Mouse (Mus musculus) megakaryocyte-erythroid progenitor cell, adult 5-6 weeks (primary cell): ENCODE measurements around the gene Adm. TPM values are rescaled to one million over a fixed set of nuclear protein-coding genes. Genes with fewer than 3 reads are reported as not detected.
A peak's percentile ranks its signal among the peaks of the same experiment; 100 is the strongest.
"Not testable (repeated sequence)": the region's sequence is repeated elsewhere in the genome, so short reads cannot be mapped to it uniquely, and the experiment has no call there.

Source experiments
- ATAC-seq: replicated peaks from 2 replicates; pipeline ENCODE4 v1.8.0; 2016; ENCODE audit warnings: mild to moderate bottlenecking, inconsistent platforms; ENCODE audit not compliant: severe bottlenecking, poor library complexity, low FRiP score, low TSS enrichment
- total RNA-seq, 2 experiments: library from RNA; stranded (forward) in 1 of 2; stranded (reverse) in 1 of 2; fragments of 200-1000, 215-1000 nt in 1 of 2; fragments of >200 nt in 1 of 2; fragmentation: Nextera tagmentation in 1 of 2; gene quantifications; 2 replicates each; pipeline ENCODE4 v1.2.3; 2014 to 2017

The Adm gene
- total RNA-seq, 2 experiments from 2014 or later, result not detected

GRCm38 (mm10) chr7:110627099-110627482 lies 370 bp upstream of the Adm start:
- no peak for ATAC-seq

- ATAC-seq, result no peak
Observed at GRCm38 (mm10) chr7:110628273-110628600, 776 bp downstream of the Adm start.

- no peak for ATAC-seq
Observed at GRCm38 (mm10) chr7:110628611-110629354, 1.3 kb downstream of the Adm start.

- ATAC-seq, result peak; percentile 65
Observed at GRCm38 (mm10) chr7:110629892-110630666, 2.6 kb downstream of the Adm start.

- ATAC-seq, result no peak
Observed at GRCm38 (mm10) chr7:110631136-110631888, 3.9 kb downstream of the Adm start.

GRCm38 (mm10) chr7:110635929-110636328 lies 8.5 kb downstream of the Adm start:
- ATAC-seq, result no peak

GRCm38 (mm10) chr7:110636559-110636958 lies 9.1 kb downstream of the Adm start:
- no peak for ATAC-seq

- no peak for ATAC-seq
Observed at GRCm38 (mm10) chr7:110638305-110639110, 11.0 kb downstream of the Adm start.

GRCm38 (mm10) chr7:110639291-110639915 lies 11.9 kb downstream of the Adm start:
- no peak for ATAC-seq

GRCm38 (mm10) chr7:110639958-110640357 lies 12.5 kb downstream of the Adm start:
- not testable (repeated sequence) for ATAC-seq

- ATAC-seq, result peak; percentile 55
Observed at GRCm38 (mm10) chr7:110645311-110645710, 17.9 kb downstream of the Adm start.

- ATAC-seq, result no peak
Observed at GRCm38 (mm10) chr7:110645859-110646258, 18.4 kb downstream of the Adm start.

- ATAC-seq, result no peak
Observed at GRCm38 (mm10) chr7:110646611-110647407, 19.3 kb downstream of the Adm start.

GRCm38 (mm10) chr7:110647559-110648454 lies 20.3 kb downstream of the Adm start:
- ATAC-seq, result no peak

- no peak for ATAC-seq
Observed at GRCm38 (mm10) chr7:110648455-110649085, 21.1 kb downstream of the Adm start.

- no peak for ATAC-seq
Observed at GRCm38 (mm10) chr7:110649133-110649987, 21.9 kb downstream of the Adm start.
